Mouse (Mus musculus) MEL-GATA-1-ER (cell line): ENCODE results near the gene Cwc25.

ENCODE experiments used
- DNase-seq: peaks from one replicate; pipeline ENCODE4 v3.0.0-alpha.2; 2012; ENCODE audit warnings: low read depth; ENCODE audit errors: extremely low read depth

Cwc25 gene

GRCm38 (mm10) chr11:97766154-97766881 is at the start of gene Cwc25:
TSS of gene Cwc25 (minus strand) at chr11:97766556.
- peak; percentile 97 for DNase-seq

- DNase-seq: no peak
Measured at GRCm38 (mm10) chr11:97815736-97816135, 49.4 kb upstream of the Cwc25 start.

- DNase-seq: no peak
Measured at GRCm38 (mm10) chr11:97813746-97814515, 47.6 kb upstream of the Cwc25 start.

GRCm38 (mm10) chr11:97813085-97813484 is 46.7 kb upstream of the Cwc25 start:
- DNase-seq: no peak

- DNase-seq: no peak
Measured at GRCm38 (mm10) chr11:97812491-97812921, 46.1 kb upstream of the Cwc25 start.

GRCm38 (mm10) chr11:97811569-97812362 is 45.4 kb upstream of the Cwc25 start:
- DNase-seq: no peak

- no peak for DNase-seq
Measured at GRCm38 (mm10) chr11:97810970-97811369, 44.6 kb upstream of the Cwc25 start.

- DNase-seq: no peak
Measured at GRCm38 (mm10) chr11:97810356-97810755, 44.0 kb upstream of the Cwc25 start.

GRCm38 (mm10) chr11:97809235-97810121 is 43.1 kb upstream of the Cwc25 start:
- no peak for DNase-seq

GRCm38 (mm10) chr11:97808621-97809234 is 42.4 kb upstream of the Cwc25 start:
- DNase-seq: no peak

GRCm38 (mm10) chr11:97808093-97808492 is 41.7 kb upstream of the Cwc25 start:
- no peak for DNase-seq

- DNase-seq: no peak
Measured at GRCm38 (mm10) chr11:97807626-97808025, 41.3 kb upstream of the Cwc25 start.

GRCm38 (mm10) chr11:97806613-97806964 is 40.2 kb upstream of the Cwc25 start:
- no peak for DNase-seq

GRCm38 (mm10) chr11:97805662-97806612 is 39.6 kb upstream of the Cwc25 start:
- no peak for DNase-seq

- no peak for DNase-seq
Measured at GRCm38 (mm10) chr11:97804841-97805661, 38.7 kb upstream of the Cwc25 start.

GRCm38 (mm10) chr11:97803847-97804246 is 37.5 kb upstream of the Cwc25 start:
- DNase-seq: no peak

- DNase-seq: no peak
Measured at GRCm38 (mm10) chr11:97802495-97802894, 36.1 kb upstream of the Cwc25 start.

GRCm38 (mm10) chr11:97802194-97802470 is 35.8 kb upstream of the Cwc25 start:
- no peak for DNase-seq
